Mouse (Mus musculus): Measurements from ENCODE around the gene Olfr187. TPM values are rescaled to one million over a fixed set of nuclear protein-coding genes. Genes with fewer than 3 reads are reported as not detected.
"Not testable (repeated sequence)": the region's sequence is repeated elsewhere in the genome, so short reads cannot be mapped to it uniquely, and the experiment has no call there.

Gene Olfr187
- not detected for total RNA-seq (2021)
- long read RNA-seq, experiment 1 = 0 reads
- long read RNA-seq, experiment 2 = 0 reads

DNA sequence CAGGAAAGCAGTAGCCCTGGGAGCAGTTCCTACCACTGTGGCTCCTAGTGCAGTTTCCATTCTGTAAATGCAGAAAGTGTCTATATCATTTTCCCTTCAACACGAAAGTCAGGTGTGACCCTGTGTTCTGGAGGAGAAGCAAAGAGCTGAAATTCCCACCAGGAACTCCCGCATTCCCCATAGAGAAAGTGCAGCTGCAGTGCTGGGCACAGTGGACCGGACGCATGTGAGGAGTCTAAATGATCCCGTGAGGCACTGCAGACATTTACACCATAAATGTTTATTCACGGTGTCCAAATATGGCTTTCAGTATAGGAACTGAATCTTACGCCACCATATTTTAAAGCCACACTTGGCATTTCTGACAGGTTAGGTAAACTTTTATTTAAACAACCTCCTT is at the start of gene Olfr187:
Olfr187 (minus strand) TSS at position 58 of the 400 bp plus-strand sequence.
- DNase-seq (ENCODE audit: low spot score in 2 of 2) = no peak

DNA sequence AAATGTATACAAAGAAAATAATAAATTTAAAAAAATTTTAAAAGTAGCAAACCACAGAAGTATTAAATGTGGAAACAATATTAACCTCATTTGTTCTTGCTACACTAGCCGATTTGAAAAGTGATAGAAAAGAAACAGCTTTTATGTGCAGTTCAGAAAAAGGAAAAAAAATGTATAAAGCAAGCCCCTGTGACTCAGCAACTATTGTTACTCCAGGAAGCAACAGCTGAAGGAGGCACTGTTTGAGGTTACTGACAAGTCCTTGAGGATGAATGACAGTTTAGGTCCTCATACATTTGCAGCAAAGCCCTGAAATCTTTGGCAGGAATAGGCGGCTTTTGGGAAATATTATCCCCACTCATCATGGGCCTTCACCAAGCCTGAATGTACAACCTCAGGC is 41.5 kb upstream of the Olfr187 start:
- DNase-seq (ENCODE audit: low spot score in 2 of 2) = not testable (repeated sequence)

- DNase-seq (ENCODE audit: low spot score in 2 of 2) = no peak
Measured at GRCm38 (mm10) chr16:59077905-59078304, 38.3 kb upstream of the Olfr187 start, which contains the start of gene Olfr190. Gene Olfr190 (minus strand): TSS chr16:59078005.

DNA sequence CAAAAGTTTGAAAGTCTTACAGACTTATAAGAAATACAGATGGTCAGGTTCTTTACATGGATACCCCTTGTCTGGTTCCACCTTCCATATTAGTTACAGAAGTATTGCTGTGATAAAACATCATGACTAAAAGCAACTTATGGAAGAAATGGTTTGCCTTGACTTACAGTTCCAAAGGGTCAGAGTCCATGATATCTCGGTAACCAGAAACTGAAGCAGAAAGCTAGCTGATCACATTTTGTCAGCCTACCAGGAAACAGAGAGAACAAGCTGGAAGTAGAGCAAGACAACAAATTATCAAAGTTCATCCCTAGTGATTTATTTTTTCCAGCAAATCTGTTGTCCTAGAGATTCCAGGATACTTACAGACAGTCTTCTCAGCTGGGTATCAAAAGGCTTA is 34.0 kb upstream of the Olfr187 start:
- DNase-seq (ENCODE audit: low spot score in 2 of 2) = no peak

DNA sequence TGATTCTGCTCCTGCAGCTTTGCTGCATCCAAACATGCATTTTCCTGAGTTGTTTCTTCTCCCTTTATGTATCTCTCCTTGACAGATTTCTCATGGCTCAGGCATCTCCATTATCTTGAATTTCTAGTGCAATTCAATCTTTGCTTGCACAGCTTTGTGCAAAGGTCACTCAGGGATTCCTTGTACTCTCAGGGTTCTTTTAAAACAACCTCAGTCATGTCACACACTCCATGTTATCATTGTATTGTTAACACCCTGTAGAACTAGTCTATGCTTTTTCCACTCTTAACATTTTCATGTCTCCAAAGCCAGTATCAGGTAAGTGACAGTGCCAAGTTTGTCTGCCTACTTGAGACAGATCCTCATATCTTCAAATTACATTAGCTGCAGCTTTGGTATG is 32.2 kb upstream of the Olfr187 start:
- DNase-seq (ENCODE audit: low spot score in 2 of 2) = no peak

GRCm38 (mm10) chr16:59062411-59062810 is 22.8 kb upstream of the Olfr187 start:
- DNase-seq (ENCODE audit: low spot score in 2 of 2) = not testable (repeated sequence)

DNA sequence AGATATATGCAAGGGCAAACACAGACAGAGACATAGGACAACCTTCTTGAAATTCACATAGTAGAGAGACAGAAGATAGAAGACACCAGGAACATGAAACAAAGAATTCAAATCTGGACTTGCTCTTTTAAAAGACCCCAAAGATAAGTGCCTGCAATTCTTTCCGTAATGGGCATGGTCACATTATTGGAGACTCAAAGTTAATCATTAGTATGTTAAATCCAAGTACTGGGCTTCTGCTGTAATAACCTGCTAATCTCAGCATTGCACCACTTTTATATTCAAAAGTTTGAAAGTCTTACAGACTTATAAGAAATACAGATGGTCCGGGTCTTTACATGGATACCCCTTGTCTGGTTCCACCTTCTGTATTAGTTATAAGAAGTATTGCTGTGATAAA is 9.7 kb upstream of the Olfr187 start:
- not testable (repeated sequence) for DNase-seq (ENCODE audit: low spot score in 2 of 2)

DNA sequence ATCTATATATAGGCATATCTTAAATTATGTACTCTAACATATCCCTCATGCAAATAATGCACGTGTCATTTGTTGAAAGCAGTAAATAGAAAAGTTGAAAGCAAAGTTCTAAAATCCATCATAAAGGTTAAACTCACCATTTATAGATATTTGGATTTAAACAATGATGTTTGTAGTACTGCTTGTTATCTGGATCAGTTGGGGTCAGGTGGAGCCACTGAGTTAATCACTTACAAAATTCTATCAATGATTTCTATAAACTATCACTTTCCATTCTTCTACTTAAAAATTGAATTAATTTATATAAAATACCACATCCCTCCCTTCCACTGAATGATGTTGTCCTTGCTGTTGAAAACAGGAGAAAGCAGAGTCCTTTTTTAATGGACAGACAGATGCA is 9.3 kb upstream of the Olfr187 start:
- no peak for DNase-seq (ENCODE audit: low spot score in 2 of 2)

DNA sequence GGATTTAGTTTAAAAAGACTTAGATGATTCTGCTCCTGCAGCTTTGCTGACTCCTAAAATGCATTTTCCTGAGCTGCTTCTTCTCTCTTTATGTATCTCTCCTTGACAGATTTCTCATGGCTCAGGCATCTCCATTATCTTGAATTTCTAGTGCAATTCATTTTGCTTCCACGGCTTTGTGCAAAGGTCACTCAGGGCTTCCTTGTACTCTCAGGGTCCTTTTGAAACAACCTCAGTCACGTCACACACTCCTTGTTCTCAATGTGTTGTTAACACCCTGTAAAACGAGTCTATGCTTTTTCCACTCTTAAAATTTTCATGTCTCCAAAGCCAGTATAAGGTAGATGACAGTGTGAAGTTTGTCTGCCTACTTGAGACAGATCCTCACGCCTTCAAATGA is 8.0 kb upstream of the Olfr187 start:
- no peak for DNase-seq (ENCODE audit: low spot score in 2 of 2)

DNA sequence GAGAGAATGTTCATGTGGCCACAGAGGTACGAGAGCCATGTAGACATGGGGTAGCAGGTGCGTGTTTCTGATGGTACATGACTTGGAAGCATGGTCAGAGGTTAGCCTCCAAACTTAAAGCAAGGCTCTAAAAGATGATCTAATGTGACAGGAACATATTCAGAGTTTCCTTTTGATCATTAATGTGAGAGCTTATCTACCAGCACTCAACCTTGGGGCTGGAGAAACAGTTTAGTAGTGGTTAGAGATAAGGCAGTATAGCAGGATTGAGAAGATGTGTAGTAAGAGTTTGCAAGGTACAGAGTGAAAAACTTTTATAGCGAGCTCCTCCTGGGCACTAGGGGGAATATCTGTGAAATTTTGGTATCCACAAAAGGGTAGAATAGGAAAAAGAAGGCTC is 6.3 kb upstream of the Olfr187 start:
- no peak for DNase-seq (ENCODE audit: low spot score in 2 of 2)

DNA sequence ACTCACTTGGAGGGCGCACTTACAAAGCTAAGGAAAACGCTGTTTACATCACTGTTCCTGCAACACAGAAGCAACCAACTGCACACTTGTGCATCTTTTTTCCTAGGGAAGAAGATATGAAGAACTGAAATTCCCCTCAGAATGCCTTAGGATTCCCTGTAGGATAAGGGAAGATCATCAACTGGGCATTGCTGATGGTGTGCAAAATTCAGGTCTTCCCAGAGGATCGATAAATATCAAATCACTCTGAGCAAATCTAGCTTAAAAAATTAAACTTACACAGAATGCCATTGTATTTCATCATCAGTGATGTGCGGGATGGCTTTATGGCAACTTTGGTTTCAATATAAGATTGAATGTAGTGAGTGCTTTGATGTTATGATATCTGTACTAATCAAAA is 9.4 kb downstream of the Olfr187 start, which contains the start of gene Olfr186:
Olfr186 (minus strand) TSS at position 101 of the 400 bp plus-strand sequence.
- no peak for DNase-seq (ENCODE audit: low spot score in 2 of 2)

- no peak for DNase-seq (ENCODE audit: low spot score in 2 of 2)
Measured at GRCm38 (mm10) chr16:59013357-59014018, 26.1 kb downstream of the Olfr187 start.

GRCm38 (mm10) chr16:59007146-59007545 is 32.4 kb downstream of the Olfr187 start:
- no peak for DNase-seq (ENCODE audit: low spot score in 2 of 2)

- no peak for DNase-seq (ENCODE audit: low spot score in 2 of 2)
Measured at GRCm38 (mm10) chr16:58995057-58995456, 44.5 kb downstream of the Olfr187 start, which contains the start of gene Olfr183. Gene Olfr183 (plus strand): TSS chr16:58995357.

Other genes with a start within 250 kb of the Olfr187 start
- not detected for gene Olfr173, start 239.5 kb downstream of the Olfr187 start, total RNA-seq (2021)
- not detected for gene Olfr175-ps1, start 213.0 kb downstream of the Olfr187 start, total RNA-seq (2021)
- gene Olfr177, start 165.0 kb downstream of the Olfr187 start, total RNA-seq (2021) = not detected
- gene Olfr178, start 147.7 kb downstream of the Olfr187 start, total RNA-seq (2021) = not detected
- not detected for gene Olfr181, start 111.0 kb downstream of the Olfr187 start, total RNA-seq (2021)
- gene Olfr180, start 110.4 kb downstream of the Olfr187 start, total RNA-seq (2021) = not detected
- not detected for gene Olfr183, start 44.4 kb downstream of the Olfr187 start, total RNA-seq (2021)
- gene Olfr186, start 9.5 kb downstream of the Olfr187 start, total RNA-seq (2021) = not detected
- gene Olfr190, start 38.2 kb upstream of the Olfr187 start, total RNA-seq (2021) = not detected
- not detected for gene Olfr191, start 50.1 kb upstream of the Olfr187 start, total RNA-seq (2021)
- not detected for gene Olfr193, start 72.1 kb upstream of the Olfr187 start, total RNA-seq (2021)
- gene Olfr194, start 81.3 kb upstream of the Olfr187 start, total RNA-seq (2021) = not detected
- gene Olfr195, start 107.3 kb upstream of the Olfr187 start, total RNA-seq (2021) = not detected
- gene Olfr196, start 130.7 kb upstream of the Olfr187 start, total RNA-seq (2021) = not detected
- not detected for gene Olfr198, start 163.8 kb upstream of the Olfr187 start, total RNA-seq (2021)
- gene Olfr199, start 180.0 kb upstream of the Olfr187 start, total RNA-seq (2021) = not detected
- gene Olfr201, start 232.9 kb upstream of the Olfr187 start, total RNA-seq (2021) = not detected
- not detected for gene Olfr202, start 247.0 kb upstream of the Olfr187 start, total RNA-seq (2021)